Mouse (Mus musculus) limb, embryonic 13.5 days (tissue): Measurements from ENCODE around the gene Ube2q2. TPM values are rescaled to one million over a fixed set of nuclear protein-coding genes. Genes with fewer than 3 reads are reported as not detected.

Experiments
- ATAC-seq: fragments of 200-750 bp; cut with Nextera tagmentation; 2 replicates; pipeline ENCODE4 v1.8.0; 2017; ENCODE audit warnings: low read depth, moderate number of reproducible peaks, moderate TSS enrichment; ENCODE audit not compliant: low FRiP score
- H3K27ac ChIP-seq: fragments of 300-500 bp; sonication (generic); 2 replicates; pipeline ENCODE4 v1.5.1; 2015; ENCODE audit warnings: inconsistent platforms, mild to moderate bottlenecking, moderate library complexity
- H3K27me3 ChIP-seq: fragments of 300-500 bp; sonication (generic); 2 replicates; pipeline ENCODE4 v1.6.1; 2015; ENCODE audit warnings: mild to moderate bottlenecking, inconsistent platforms
- H3K36me3 ChIP-seq: fragments of 300-500 bp; sonication (generic); 2 replicates; pipeline ENCODE4 v1.6.1; 2015; ENCODE audit warnings: inconsistent platforms, mild to moderate bottlenecking, moderate library complexity
- H3K4me1 ChIP-seq: fragments of 300-500 bp; sonication (generic); 2 replicates; pipeline ENCODE4 v1.6.1; 2015; ENCODE audit warnings: inconsistent platforms
- H3K4me2 ChIP-seq: fragments of 300-500 bp; sonication (generic); replicated peaks from 2 replicates; pipeline ENCODE4 v1.6.1; 2015; ENCODE audit warnings: inconsistent platforms, mild to moderate bottlenecking, moderate library complexity
- H3K4me3 ChIP-seq: fragments of 300-500 bp; sonication (generic); 2 replicates; pipeline ENCODE4 v1.5.1; 2015; ENCODE audit warnings: moderate library complexity, mild to moderate bottlenecking, inconsistent platforms
- H3K9ac ChIP-seq: fragments of 300-500 bp; sonication (generic); 2 replicates; pipeline ENCODE4 v1.6.1; 2015; ENCODE audit warnings: mild to moderate bottlenecking, inconsistent platforms
- H3K9me3 ChIP-seq: fragments of 300-500 bp; sonication (generic); 2 replicates; pipeline ENCODE4 v1.6.1; 2016; ENCODE audit warnings: inconsistent platforms
- WGBS: fragments of 180-500 bp; shearing (Covaris S2); methylation state at CpG from one replicate; pipeline ENCODE4 v1.1.7; 2015; 5-methylcytosine and 5-hydroxymethylcytosine counted together
- polyA plus RNA-seq: library from polyadenylated mRNA; unstranded; fragments of >200 nt; fragmentation: Nextera tagmentation; extraction: Ambion mirVana; gene quantifications from 2 replicates; pipeline ENCODE4 v1.2.1, GENCODE M21; 2015

Gene Ube2q2
- polyA plus RNA-seq, 1 experiment from 2014 or later = 39.3 TPM

DNA sequence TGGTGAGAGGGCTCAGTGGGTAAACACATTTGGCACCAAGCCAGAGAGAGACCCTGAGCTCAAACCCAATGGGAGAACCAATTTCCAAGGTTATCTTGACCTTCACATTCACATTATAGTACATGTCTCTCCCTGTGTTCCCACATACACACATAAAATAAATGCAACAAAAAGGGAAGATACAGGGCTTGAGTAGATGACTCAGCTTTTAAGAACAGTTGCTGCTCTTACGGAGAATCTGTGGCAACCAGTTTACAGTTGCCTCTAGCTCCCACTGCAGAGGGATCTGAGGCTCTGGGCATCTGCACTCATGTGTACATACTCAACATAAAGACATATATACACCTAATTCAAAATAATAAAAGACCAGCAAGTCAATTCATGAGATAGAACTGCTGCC is 49.6 kb downstream of the Ube2q2 start:
- Histone ChIP-seq H3K4me2 (no peak overlapping the region), H3K4me1 (no peaks in the 10 kb centered on the region), H3K9me3 (no peaks in the 10 kb centered on the region), H3K4me3 (no peak overlapping the region), H3K27ac (no peak overlapping the region), H3K9ac (no peak overlapping the region), H3K27me3 (no peaks in the 10 kb centered on the region), H3K36me3 (peaks cover 26% of the 10 kb centered on the region)
- no peak for ATAC-seq
- 100% methylated on average over 1 of the region's 1 CpGs for WGBS

- WGBS = 79% methylated on average over 2 of the region's 2 CpGs
Observed at GRCm38 (mm10) chr9:55199348-55199747, 50.7 kb downstream of the Ube2q2 start.

GRCm38 (mm10) chr9:55208458-55208789 is 59.8 kb downstream of the Ube2q2 start:
- Histone ChIP-seq H3K9me3 (no peaks in the 10 kb centered on the region), H3K4me2 (peak overlapping the region; percentile 83), H3K27ac (peak overlapping the region; percentile 87), H3K4me1 (peaks cover 30% of the 10 kb centered on the region), H3K36me3 (peaks cover 20% of the 10 kb centered on the region), H3K4me3 (peak overlapping the region; percentile 89), H3K27me3 (no peaks in the 10 kb centered on the region), H3K9ac (peak overlapping the region; percentile 88)
- WGBS = 0% methylated on average over 2 of the region's 2 CpGs
- peak; percentile 54 for ATAC-seq

More at GRCm38 (mm10) chr9:55199348-55199747, 50.7 kb downstream of the Ube2q2 start:
- no peak for ATAC-seq
- Histone ChIP-seq H3K4me1 (no peaks in the 10 kb centered on the region), H3K36me3 (peaks cover 30% of the 10 kb centered on the region), H3K27me3 (no peaks in the 10 kb centered on the region), H3K9me3 (no peaks in the 10 kb centered on the region), H3K27ac (no peak overlapping the region), H3K4me3 (no peak overlapping the region), H3K9ac (no peak overlapping the region), H3K4me2 (no peak overlapping the region)

DNA sequence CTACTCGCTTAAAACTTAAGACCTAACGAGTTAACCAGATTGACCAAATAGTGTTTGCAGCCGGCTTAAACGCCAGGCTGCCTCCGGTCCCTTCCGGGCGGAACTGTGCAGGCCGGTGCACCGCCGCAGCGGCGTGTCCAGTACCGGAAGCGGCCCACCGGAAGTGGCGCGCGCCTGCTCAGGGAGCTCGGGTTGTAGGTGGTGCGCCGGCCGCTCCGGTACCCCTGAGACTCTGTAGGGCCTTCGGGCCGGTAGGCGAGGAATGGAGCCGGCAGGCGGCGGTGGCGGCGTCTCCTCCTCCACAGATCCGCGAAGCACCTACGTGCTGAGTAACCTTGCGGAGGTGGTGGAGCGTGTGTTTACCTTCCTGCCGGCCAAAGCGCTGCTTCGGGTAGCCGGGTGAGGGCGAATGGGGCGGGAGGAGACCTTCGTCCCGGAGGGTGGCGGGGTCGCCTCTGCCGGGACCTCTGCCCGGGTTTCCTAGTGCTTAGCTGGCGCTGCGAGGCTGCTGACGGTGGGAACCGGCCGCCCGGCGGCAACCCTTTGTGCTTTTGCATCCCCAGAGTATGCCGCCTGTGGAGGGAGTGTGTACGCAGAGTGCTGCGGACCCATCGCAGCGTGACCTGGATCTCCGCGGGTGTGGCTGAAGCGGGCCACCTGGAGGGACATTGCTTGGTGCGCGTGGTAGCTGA is 60.3 kb downstream of the Ube2q2 start, which contains the start of gene Fbxo22:
Gene Fbxo22, plus strand, starts transcription at position 136 of the 692 bp plus-strand sequence.
- peak within 1 kb of the TSS; percentile 89 for H3K4me3 ChIP-seq
- no peaks in the 10 kb centered on the region for H3K27me3 ChIP-seq
- ATAC-seq = peak; percentile 97
- no peaks in the 10 kb centered on the region for H3K9me3 ChIP-seq
- H3K27ac ChIP-seq = peak within 1 kb of the TSS; percentile 87
- peaks cover 30% of the 10 kb centered on the region for H3K4me1 ChIP-seq
- H3K36me3 ChIP-seq = peaks cover 25% of the 10 kb centered on the region
- peak within 1 kb of the TSS; percentile 88 for H3K9ac ChIP-seq
- WGBS = under 1% methylated on average over 65 of the region's 65 CpGs
- peak within 1 kb of the TSS; percentile 83 for H3K4me2 ChIP-seq

GRCm38 (mm10) chr9:55211611-55212010 is 63.0 kb downstream of the Ube2q2 start:
- Histone ChIP-seq H3K4me2 (no peak overlapping the region), H3K36me3 (peaks cover 41% of the 10 kb centered on the region), H3K9me3 (no peaks in the 10 kb centered on the region), H3K4me3 (no peak overlapping the region), H3K9ac (no peak overlapping the region), H3K27ac (no peak overlapping the region), H3K4me1 (peaks cover 30% of the 10 kb centered on the region), H3K27me3 (no peaks in the 10 kb centered on the region)
- 87% methylated on average over 4 of the region's 4 CpGs for WGBS
- ATAC-seq = no peak

GRCm38 (mm10) chr9:55213396-55213795 is 64.7 kb downstream of the Ube2q2 start:
- H3K27me3 ChIP-seq = no peaks in the 10 kb centered on the region
- H3K36me3 ChIP-seq = peaks cover 59% of the 10 kb centered on the region
- WGBS = 94% methylated on average over 1 of the region's 1 CpGs
- peaks cover 24% of the 10 kb centered on the region for H3K4me1 ChIP-seq
- no peak for ATAC-seq
- H3K9me3 ChIP-seq = no peaks in the 10 kb centered on the region
- H3K27ac ChIP-seq = no peak overlapping the region
- H3K4me2 ChIP-seq = no peak overlapping the region
- no peak overlapping the region for H3K9ac ChIP-seq
- H3K4me3 ChIP-seq = no peak overlapping the region

- Histone ChIP-seq H3K4me3 (no peak overlapping the region), H3K27ac (no peak overlapping the region), H3K4me2 (no peak overlapping the region), H3K9ac (no peak overlapping the region), H3K9me3 (no peaks in the 10 kb centered on the region), H3K4me1 (peaks cover 15% of the 10 kb centered on the region), H3K36me3 (peaks cover 74% of the 10 kb centered on the region), H3K27me3 (no peaks in the 10 kb centered on the region)
- 96% methylated on average over 3 of the region's 3 CpGs for WGBS
- ATAC-seq = no peak
Observed at GRCm38 (mm10) chr9:55215056-55215455, 66.4 kb downstream of the Ube2q2 start.

DNA sequence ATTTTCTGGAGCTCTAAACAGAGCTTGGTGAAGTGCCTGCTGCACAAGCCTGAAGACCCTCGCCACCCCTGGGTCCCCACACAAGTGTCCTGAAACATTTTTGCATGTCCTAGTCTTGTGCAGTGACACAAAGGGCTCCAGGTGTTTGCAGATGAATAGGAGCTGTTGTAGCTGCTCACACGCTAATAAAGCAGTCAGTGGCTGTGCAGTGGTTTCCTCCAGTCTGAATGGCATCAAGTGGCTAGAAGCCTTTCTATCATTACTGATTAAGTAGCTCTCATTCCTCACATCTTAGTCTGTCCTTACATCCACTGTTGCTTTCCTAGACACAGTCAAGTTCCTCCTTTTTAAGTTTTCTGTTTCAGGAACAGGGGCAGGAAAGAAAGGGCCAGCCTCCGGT is 67.0 kb downstream of the Ube2q2 start:
- Histone ChIP-seq H3K4me3 (no peak overlapping the region), H3K27me3 (no peaks in the 10 kb centered on the region), H3K9me3 (no peaks in the 10 kb centered on the region), H3K36me3 (peaks cover 80% of the 10 kb centered on the region), H3K4me1 (peaks cover 9% of the 10 kb centered on the region), H3K27ac (no peak overlapping the region), H3K9ac (no peak overlapping the region), H3K4me2 (no peak overlapping the region)
- WGBS = 88% methylated on average over 3 of the region's 3 CpGs
- no peak for ATAC-seq

GRCm38 (mm10) chr9:55216078-55216477 is 67.4 kb downstream of the Ube2q2 start:
- Histone ChIP-seq H3K27me3 (no peaks in the 10 kb centered on the region), H3K9me3 (no peaks in the 10 kb centered on the region), H3K27ac (no peak overlapping the region), H3K4me1 (peaks cover 5% of the 10 kb centered on the region), H3K9ac (no peak overlapping the region), H3K4me3 (no peak overlapping the region), H3K36me3 (peaks cover 85% of the 10 kb centered on the region), H3K4me2 (no peak overlapping the region)
- WGBS = 79% methylated on average over 2 of the region's 2 CpGs
- no peak for ATAC-seq

GRCm38 (mm10) chr9:55217381-55217780 is 68.7 kb downstream of the Ube2q2 start:
- Histone ChIP-seq H3K27ac (no peak overlapping the region), H3K36me3 (peaks cover 94% of the 10 kb centered on the region), H3K27me3 (no peaks in the 10 kb centered on the region), H3K4me2 (no peak overlapping the region), H3K4me1 (no peaks in the 10 kb centered on the region), H3K9me3 (no peaks in the 10 kb centered on the region), H3K4me3 (no peak overlapping the region), H3K9ac (no peak overlapping the region)
- ATAC-seq = no peak
- 92% methylated on average over 3 of the region's 3 CpGs for WGBS

- 88% methylated on average over 7 of the region's 7 CpGs for WGBS
- H3K9me3 ChIP-seq = no peaks in the 10 kb centered on the region
- no peak overlapping the region for H3K4me3 ChIP-seq
Observed at GRCm38 (mm10) chr9:55225165-55225737, 76.6 kb downstream of the Ube2q2 start.

DNA sequence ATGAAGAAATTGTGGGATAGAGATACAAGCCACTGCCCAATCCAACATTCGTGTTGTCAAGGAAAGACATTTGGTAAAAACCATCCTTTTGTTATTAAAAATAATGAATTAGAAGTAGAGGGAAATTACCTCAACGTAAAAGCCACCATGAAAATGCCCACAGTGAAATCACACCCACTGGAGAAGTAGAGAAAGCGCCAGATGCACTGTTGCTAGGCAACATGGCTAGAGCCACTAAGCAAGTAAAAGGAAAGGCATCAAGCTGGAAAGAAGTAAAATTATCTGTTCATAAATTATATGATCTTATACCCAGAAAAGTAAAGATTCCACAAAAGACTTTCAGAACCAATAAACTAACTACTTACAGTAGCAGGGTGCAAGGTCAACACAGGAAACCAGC is 77.6 kb downstream of the Ube2q2 start:
- no peak for ATAC-seq
- no peaks in the 10 kb centered on the region for H3K27me3 ChIP-seq
- no peak overlapping the region for H3K4me2 ChIP-seq
- no peaks in the 10 kb centered on the region for H3K4me1 ChIP-seq
- H3K36me3 ChIP-seq = peaks cover 38% of the 10 kb centered on the region
- no peak overlapping the region for H3K9ac ChIP-seq
- H3K9me3 ChIP-seq = no peaks in the 10 kb centered on the region
- no peak overlapping the region for H3K4me3 ChIP-seq
- H3K27ac ChIP-seq = no peak overlapping the region
- WGBS = 87% methylated on average over 3 of the region's 3 CpGs

More at GRCm38 (mm10) chr9:55225165-55225737, 76.6 kb downstream of the Ube2q2 start:
- peaks cover 48% of the 10 kb centered on the region for H3K36me3 ChIP-seq
- no peak for ATAC-seq
- H3K27me3 ChIP-seq = no peaks in the 10 kb centered on the region
- H3K4me1 ChIP-seq = no peaks in the 10 kb centered on the region
- no peak overlapping the region for H3K4me2 ChIP-seq
- no peak overlapping the region for H3K27ac ChIP-seq
- H3K9ac ChIP-seq = no peak overlapping the region

GRCm38 (mm10) chr9:55228149-55228548 is 79.5 kb downstream of the Ube2q2 start:
- no peaks in the 10 kb centered on the region for H3K4me1 ChIP-seq
- 82% methylated on average over 4 of the region's 4 CpGs for WGBS
- no peak for ATAC-seq
- H3K9ac ChIP-seq = no peak overlapping the region
- H3K27me3 ChIP-seq = no peaks in the 10 kb centered on the region
- H3K27ac ChIP-seq = no peak overlapping the region
- H3K36me3 ChIP-seq = peaks cover 19% of the 10 kb centered on the region
- H3K4me3 ChIP-seq = no peak overlapping the region
- H3K9me3 ChIP-seq = no peaks in the 10 kb centered on the region
- no peak overlapping the region for H3K4me2 ChIP-seq
